Mouse (Mus musculus) embryonic stem cell, embryonic (primary cell): ENCODE data around the gene Slc25a11.

Experiments
- CTCF ChIA-PET, 4 experiments: fragments of 300-600 bp in 2 of 4; fragments of 350-600 bp in 2 of 4; sonication (Branson Sonifier 250); formaldehyde crosslinking; loops; one replicate each; lab custom pipeline; 2022; ENCODE audit warnings: inconsistent platforms in 2 of 4; lab: Charles Lee
- POLR2A ChIA-PET, 4 experiments: fragments of 300-600 bp in 2 of 4; fragments of 350-600 bp in 2 of 4; sonication (Branson Sonifier 250); formaldehyde crosslinking; loops; one replicate each; lab custom pipeline; 2022; ENCODE audit warnings: antibody characterized with exemption in 4 of 4, inconsistent platforms in 1 of 4; lab: Charles Lee

The Slc25a11 gene

DNA sequence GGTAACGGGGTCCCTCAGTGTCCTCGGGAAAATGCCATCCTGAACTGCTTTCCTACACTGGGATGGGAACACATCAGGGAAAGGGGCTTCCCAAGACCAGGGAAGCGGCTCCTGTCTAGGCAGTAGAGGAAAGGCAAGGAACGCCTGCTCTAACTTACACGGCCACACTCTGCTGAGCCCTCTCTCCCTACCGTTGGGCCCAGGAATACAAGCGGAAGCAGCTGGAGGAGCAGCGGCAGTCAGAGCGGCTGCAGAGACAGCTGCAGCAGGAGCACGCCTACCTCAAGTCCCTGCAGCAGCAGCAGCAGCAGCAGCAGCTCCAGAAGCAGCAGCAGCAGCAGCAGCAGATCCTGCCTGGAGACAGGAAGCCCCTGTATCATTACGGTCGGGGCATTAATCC is 40.6 kb downstream of the Slc25a11 start:
- CTCF ChIA-PET = interaction anchor here in 3 of 4 experiments (0.6 to 2.8 kb wide), 4 partner anchors 9 to 426 kb away, joined by 3 to 10 read pairs (median 4); partner anchors contain the start of gene 4930544D05Rik (in 1 of the 3)
- POLR2A ChIA-PET = interaction anchor here in 2 of 4 experiments (1.0 to 2.7 kb wide), 4 partner anchors 8 to 35 kb away, joined by 3 to 7 read pairs (median 4); partner anchors contain the start of gene 4930544D05Rik (in 1 of the 2)

DNA sequence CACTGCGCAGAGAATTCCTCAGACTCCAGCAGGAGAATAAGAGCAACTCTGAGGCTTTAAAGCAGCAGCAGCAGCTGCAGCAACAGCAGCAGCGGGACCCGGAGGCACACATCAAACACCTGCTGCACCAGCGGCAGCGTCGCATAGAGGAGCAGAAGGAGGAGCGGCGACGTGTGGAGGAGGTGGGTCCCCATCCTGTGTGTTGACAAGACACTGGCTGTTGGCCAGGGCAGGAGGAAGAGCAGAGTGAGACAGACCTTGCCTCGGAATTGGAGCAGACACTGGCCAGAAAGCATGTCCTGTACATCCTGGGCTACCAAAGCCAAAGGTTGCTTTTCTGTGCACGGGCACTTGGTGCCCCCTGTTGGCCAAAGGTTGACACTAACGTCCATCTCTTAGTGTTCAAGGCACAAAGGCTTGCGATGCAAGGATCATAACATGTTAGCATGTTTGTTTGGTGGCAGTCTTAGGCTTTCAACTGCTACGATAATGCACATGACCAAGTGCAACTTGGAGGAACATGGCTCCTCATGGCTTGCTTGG is 42.2 kb downstream of the Slc25a11 start:
- ChIA-PET CTCF (interaction anchor here in 2 of 4 experiments (0.6 to 2.8 kb wide), 13 partner anchors 10 to 1058 kb away, joined by 3 to 13 read pairs (median 6); partner anchors contain the start of genes 4930544D05Rik (in 2 of the 2), Arrb2 (in 1 of the 2), Gltpd2 (in 1 of the 2) and Med11 (in 1 of the 2)), POLR2A (interaction anchor here in 3 of 4 experiments (0.5 to 2.7 kb wide), 5 partner anchors 10 to 299 kb away, joined by 3 to 7 read pairs (median 5); partner anchors contain the start of gene Mink1 (in 1 of the 3))

GRCm38 (mm10) chr11:70598451-70598953 is 48.8 kb downstream of the Slc25a11 start:
- CTCF ChIA-PET = interaction anchor here in 3 of 4 experiments (0.5 to 1.5 kb wide), 3 partner anchors 10 to 639 kb away, joined by 3 to 7 read pairs (median 7); no protein-coding TSS in a partner anchor
- POLR2A ChIA-PET = interaction anchor here in 3 of 4 experiments (0.5 to 2.9 kb wide), 6 partner anchors 17 to 163 kb away, joined by 3 to 12 read pairs (median 3); partner anchors contain the start of genes 4930544D05Rik (in 1 of the 3) and Psmb6 (in 1 of the 3)

- CTCF ChIA-PET = interaction anchor here in 1 of 4 experiments (1.5 kb wide), 1 partner anchor 12 kb away, joined by 7 read pairs; no protein-coding TSS in a partner anchor
- POLR2A ChIA-PET = interaction anchor here in 3 of 4 experiments (0.6 to 1.3 kb wide), 6 partner anchors 18 to 162 kb away, joined by 3 to 4 read pairs (median 3); partner anchors contain the start of genes Gltpd2 (in 1 of the 3) and Psmb6 (in 1 of the 3)
Observed at GRCm38 (mm10) chr11:70597301-70597700, 50.0 kb downstream of the Slc25a11 start.

GRCm38 (mm10) chr11:70596094-70596493 is 51.2 kb downstream of the Slc25a11 start:
- CTCF ChIA-PET = interaction anchor here in 1 of 4 experiments (0.6 kb wide), 1 partner anchor 257 kb away, joined by 4 read pairs; no protein-coding TSS in a partner anchor
- POLR2A ChIA-PET = interaction anchor here in 2 of 4 experiments (1.0 to 1.7 kb wide), 2 partner anchors 69 to 86 kb away, joined by 3 read pairs; no protein-coding TSS in a partner anchor

DNA sequence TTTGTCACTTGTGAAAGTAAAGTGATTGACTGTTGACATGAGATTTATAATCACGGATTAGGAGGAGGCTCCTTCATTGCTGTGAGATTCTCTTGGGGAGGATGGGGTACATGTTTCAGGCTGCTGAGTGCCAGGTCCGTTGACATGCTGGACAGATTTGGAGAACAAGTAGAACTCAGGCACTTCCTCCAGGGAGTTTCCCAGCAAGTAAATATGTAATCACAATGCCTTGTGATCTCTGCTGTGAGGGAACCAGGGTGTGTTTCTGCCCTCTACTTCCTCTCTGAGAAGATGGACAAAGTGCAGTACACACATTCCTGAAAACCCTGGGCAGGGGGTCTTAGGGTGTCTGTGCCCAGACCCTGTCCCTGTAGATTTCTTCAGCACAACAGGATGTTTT is 51.6 kb downstream of the Slc25a11 start:
- POLR2A ChIA-PET = interaction anchor here in 2 of 4 experiments (1.0 to 1.7 kb wide), 2 partner anchors 68 to 85 kb away, joined by 3 read pairs; no protein-coding TSS in a partner anchor
- CTCF ChIA-PET = interaction anchor here in 1 of 4 experiments (0.6 kb wide), 1 partner anchor 258 kb away, joined by 4 read pairs; no protein-coding TSS in a partner anchor

GRCm38 (mm10) chr11:70594253-70594989 is 52.9 kb downstream of the Slc25a11 start:
- CTCF ChIA-PET = interaction anchor here in 1 of 4 experiments (1.4 kb wide), 1 partner anchor 14 kb away, joined by 3 read pairs; no protein-coding TSS in a partner anchor
- POLR2A ChIA-PET = interaction anchor here in 2 of 4 experiments (1.0 to 1.2 kb wide), 2 partner anchors 69 to 162 kb away, joined by 3 to 6 read pairs; no protein-coding TSS in a partner anchor
